Mouse (Mus musculus) cerebellum, postnatal 4 days (tissue): ENCODE data around the gene Zfp260.

Source experiments
- DNase-seq, 2 experiments: peaks; one replicate each; pipeline ENCODE4 v3.0.0; 2022; ENCODE audit warnings: low spot score in 2 of 2, mixed read lengths in 1 of 2

The Zfp260 gene

DNA sequence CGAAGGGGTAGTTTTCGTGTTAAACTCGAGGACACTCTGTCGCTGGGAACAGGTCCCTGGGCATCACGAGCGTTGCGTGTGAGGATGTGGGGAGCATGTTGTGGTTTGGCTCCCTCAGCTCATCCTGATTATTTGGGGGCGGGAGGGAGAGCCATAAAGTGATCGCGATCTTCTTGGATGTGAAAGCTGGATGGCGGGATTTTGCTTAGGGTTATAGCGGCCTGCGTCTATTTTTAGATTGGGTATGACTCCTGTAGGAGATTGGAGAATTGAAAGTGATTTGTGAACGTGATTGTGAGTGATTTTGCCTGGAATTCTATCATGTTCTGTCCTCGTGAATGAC lies 27.6 kb downstream of the Zfp260 start:
- DNase-seq = no peak

DNA sequence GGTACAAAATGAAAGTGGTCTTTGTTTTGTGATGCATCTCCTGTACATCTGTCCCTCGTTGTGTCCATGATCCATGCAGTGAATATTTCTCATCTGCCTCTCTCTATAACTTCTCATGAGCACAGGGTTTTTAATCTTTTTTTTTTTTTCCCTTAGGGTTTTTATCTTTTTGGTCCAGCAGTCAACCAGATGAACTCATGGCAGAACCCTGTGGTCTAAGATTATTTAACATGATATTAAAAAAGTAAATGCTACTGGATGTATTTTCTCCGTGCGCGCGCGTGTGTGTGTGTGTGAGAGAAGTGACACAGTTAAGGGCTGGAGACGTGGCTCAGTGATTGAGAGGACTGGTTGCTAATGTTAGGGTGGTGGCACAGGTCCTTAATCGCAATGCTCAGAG lies 35.3 kb downstream of the Zfp260 start:
- no peak for DNase-seq

DNA sequence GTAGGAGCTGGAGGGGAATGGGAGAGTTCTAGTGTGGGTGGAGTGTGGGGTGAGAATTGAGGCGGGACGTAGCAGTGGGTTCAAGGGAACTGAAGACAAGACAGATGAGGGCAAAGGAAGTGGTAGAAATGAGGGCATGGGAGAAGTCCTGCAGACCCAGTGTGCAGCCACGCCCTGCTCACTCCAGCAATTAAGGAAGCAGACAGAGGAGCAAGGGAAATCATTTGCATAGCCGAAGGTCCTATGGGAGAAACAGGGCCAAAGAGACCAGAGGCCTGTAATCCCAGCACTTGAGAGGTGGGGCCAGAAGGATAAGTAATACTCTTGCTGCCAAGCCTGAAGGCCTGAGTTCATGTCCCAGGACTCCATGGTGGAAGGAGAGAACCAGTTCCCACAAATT lies 37.8 kb downstream of the Zfp260 start:
- no peak for DNase-seq

DNA sequence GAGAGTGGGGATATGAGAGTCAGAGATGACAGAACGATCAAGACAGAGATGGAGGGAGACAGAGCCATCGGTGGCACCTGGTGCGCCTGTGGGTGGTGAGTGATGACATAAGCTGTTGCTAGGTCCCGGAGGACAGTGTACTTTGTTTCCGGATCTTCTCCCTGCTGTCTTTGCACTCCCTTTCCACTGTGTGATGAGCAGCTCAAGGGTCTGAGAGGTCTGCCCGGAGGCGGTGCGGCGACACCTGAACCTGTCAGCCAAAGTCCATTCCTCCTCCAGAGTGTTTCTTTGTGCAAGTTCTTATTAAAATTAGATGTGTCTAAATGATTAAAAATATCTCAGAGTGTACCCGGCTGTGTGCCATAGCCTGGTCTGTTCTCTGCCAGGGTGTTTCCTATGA lies 42.2 kb downstream of the Zfp260 start:
- no peak for DNase-seq

DNA sequence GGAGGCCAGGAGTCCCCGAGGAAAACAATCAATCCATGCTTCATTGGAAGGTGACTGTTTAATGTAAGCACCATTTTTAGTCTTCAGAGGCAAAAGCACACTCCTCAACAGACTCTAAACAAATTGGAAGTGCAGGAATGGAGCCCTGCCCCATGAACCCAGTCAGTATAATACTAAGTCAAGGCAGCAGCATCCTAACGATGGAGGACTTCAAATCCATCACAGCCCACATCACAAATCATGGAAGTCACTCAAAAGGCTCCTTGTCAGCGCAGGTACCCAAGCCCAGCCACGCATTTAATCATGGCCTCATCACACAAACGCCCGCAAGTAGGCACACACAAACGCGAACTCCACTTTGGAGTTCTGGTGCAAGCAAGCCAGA lies 48.6 kb downstream of the Zfp260 start:
- no peak for DNase-seq

GRCm38 (mm10) chr7:30143555-30144209 lies 49.1 kb downstream of the Zfp260 start:
- peak; percentile 75 to 84 for DNase-seq

GRCm38 (mm10) chr7:30147011-30147410 lies 52.4 kb downstream of the Zfp260 start:
- no peak for DNase-seq

GRCm38 (mm10) chr7:30154040-30154439 lies 59.5 kb downstream of the Zfp260 start:
- no peak for DNase-seq

DNA sequence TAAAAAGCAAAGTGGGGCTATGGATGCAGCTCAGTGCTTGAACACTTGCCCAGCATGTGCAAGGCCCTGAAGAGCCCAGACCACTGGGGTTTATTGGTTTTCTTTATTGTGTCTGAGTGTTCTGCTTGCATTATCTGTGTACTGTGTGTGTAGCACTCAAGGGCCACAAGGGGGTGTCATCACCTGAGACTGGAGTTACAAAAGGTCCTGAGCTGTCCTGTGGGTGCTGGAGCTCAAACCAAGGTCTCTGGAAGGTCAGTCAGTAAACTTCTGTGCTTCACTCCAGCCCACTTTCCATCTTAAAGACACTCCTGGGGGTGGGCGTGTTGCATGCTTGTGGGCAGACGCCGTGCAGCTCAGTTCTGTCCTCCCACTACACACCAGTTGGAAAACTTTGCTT lies 60.9 kb downstream of the Zfp260 start:
- no peak for DNase-seq
